Mouse (Mus musculus) neural tube, embryonic 11.5 days (tissue): ENCODE measurements around the gene Rpusd1. TPM values are rescaled to one million over a fixed set of nuclear protein-coding genes. Genes with fewer than 3 reads are reported as not detected.

Source experiments
- ATAC-seq: fragments of 200-750 bp; cut with Nextera tagmentation; 2 replicates; pipeline ENCODE4 v1.8.0; 2017; ENCODE audit warnings: moderate number of reproducible peaks, mild to moderate bottlenecking, moderate TSS enrichment, moderate library complexity; ENCODE audit not compliant: insufficient read depth, low FRiP score, low TSS enrichment
- DNase-seq: peaks from one replicate; pipeline ENCODE4 v3.0.0-alpha.2; 2015; ENCODE audit warnings: low spot score
- H3K27ac ChIP-seq: fragments of 300-500 bp; sonication (generic); 2 replicates; pipeline ENCODE4 v1.5.1; 2014; ENCODE audit warnings: low read depth, mild to moderate bottlenecking, low read length
- H3K27me3 ChIP-seq: fragments of 300-500 bp; sonication (generic); 2 replicates; pipeline ENCODE4 v1.6.1; 2014; ENCODE audit warnings: mild to moderate bottlenecking, low read length, mixed read lengths; ENCODE audit not compliant: control insufficient read depth, insufficient read depth
- H3K36me3 ChIP-seq: fragments of 300-500 bp; sonication (generic); 2 replicates; pipeline ENCODE4 v1.6.1; 2014; ENCODE audit warnings: mild to moderate bottlenecking, low read length, moderate library complexity, mixed read lengths; ENCODE audit not compliant: control insufficient read depth, insufficient read depth
- H3K4me1 ChIP-seq: fragments of 300-500 bp; sonication (generic); 2 replicates; pipeline ENCODE4 v1.6.1; 2014; ENCODE audit warnings: low read length, mixed read lengths; ENCODE audit not compliant: control insufficient read depth, insufficient read depth
- H3K4me2 ChIP-seq: fragments of 300-500 bp; sonication (generic); 2 replicates; pipeline ENCODE4 v1.6.1; 2014; ENCODE audit warnings: low read depth, mild to moderate bottlenecking, moderate library complexity
- H3K4me3 ChIP-seq: fragments of 300-500 bp; sonication (generic); 2 replicates; pipeline ENCODE4 v1.5.1; 2014; ENCODE audit warnings: low read depth, low read length
- H3K9ac ChIP-seq: fragments of 300-500 bp; sonication (generic); 2 replicates; pipeline ENCODE4 v1.6.1; 2014; ENCODE audit warnings: mild to moderate bottlenecking, low read length
- H3K9me3 ChIP-seq: fragments of 300-500 bp; sonication (generic); 2 replicates; pipeline ENCODE4 v1.6.1; 2016; ENCODE audit warnings: low read length; ENCODE audit not compliant: control insufficient read depth
- WGBS: fragments of 180-500 bp; shearing (Covaris S2); extraction: QIAGEN DNeasy Blood & Tissue Kit; methylation state at CpG from one replicate; pipeline ENCODE4 v1.1.7; 2014; 5-methylcytosine and 5-hydroxymethylcytosine counted together
- polyA plus RNA-seq: library from polyadenylated mRNA; unstranded; fragments of >200 nt; fragmentation: Nextera tagmentation; extraction: Ambion mirVana; gene quantifications from 2 replicates; pipeline ENCODE4 v1.2.1, GENCODE M21; 2014

Rpusd1 gene
- polyA plus RNA-seq = 21.5 and 22.9 TPM in 2 replicates

DNA sequence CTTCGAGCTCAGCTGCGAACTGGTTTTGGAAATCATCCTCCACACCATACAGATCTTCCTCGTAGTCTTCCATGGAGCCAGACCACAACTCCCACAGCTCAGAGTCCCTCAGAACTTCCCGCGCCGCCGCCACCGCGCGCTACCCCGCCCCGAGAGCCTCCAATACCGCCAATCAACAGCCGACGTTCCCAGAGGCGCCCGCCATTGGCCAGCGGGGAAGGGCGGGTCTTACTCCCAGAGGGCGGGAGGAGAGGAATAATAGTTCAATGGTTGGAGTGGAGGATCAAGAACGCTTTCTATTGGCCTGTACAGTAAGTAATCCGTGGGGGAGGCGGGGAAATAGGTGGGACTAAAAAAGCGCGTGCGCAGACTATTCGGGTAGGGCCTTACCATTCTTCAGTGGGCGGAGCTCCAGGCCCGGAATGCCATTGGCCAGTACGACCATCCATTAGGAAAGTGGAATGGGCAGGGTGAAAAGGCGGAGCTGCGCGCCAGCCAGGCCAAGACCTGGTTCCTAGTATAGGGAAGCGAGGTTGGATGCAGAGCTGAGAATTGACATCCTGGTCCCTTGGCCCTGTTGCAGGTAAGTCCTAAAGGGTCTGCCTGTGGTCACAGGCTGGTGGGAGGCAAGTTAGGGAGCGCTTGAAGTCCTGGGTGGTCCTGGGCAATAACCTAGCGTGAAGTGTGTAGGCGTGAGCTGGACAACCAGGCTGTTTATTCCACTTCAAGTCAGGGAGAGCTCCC is at the start of gene Rpusd1, which contains the start of gene Chtf18:
Rpusd1 (plus strand) TSS at position 406 of the 744 bp plus-strand sequence.
Chtf18 (minus strand) TSS at position 155 of the 744 bp plus-strand sequence.
- peak; percentile 96 for ATAC-seq
- Histone ChIP-seq H3K9me3 (no peaks in the 10 kb centered on the region), H3K9ac (peak within 1 kb of the TSS; percentile 82), H3K27me3 (no peaks in the 10 kb centered on the region), H3K4me3 (peak within 1 kb of the TSS; percentile 64), H3K27ac (no peak within 1 kb of the TSS), H3K36me3 (peaks cover 4% of the 10 kb centered on the region; the same call in 1 of the 2 replicates), H3K4me2 (peak within 1 kb of the TSS; percentile 92), H3K4me1 (peaks cover 18% of the 10 kb centered on the region)
- under 1% methylated on average over 37 of the region's 37 CpGs for WGBS
- peak; percentile 99 for DNase-seq

DNA sequence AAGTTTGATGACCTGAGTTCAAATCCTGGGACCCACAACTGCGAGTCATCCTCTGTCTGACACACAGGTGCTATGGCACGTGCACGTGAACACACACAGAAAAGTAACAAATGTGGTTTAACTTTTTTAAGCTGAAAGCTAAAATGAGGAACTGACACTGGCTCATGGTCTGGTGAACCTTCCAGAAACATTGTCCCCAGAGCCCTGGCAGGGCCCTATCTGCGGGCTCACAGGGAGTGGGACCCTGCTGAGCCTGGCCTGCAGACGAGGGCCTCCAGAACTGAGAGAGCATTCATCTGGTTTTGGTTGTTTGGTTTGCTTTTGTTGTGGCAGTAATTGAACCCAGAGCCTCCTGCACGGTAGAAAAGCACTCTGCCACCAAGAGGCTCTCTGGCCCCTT is 49.5 kb upstream of the Rpusd1 start:
- no peak overlapping the region for H3K27ac ChIP-seq

DNA sequence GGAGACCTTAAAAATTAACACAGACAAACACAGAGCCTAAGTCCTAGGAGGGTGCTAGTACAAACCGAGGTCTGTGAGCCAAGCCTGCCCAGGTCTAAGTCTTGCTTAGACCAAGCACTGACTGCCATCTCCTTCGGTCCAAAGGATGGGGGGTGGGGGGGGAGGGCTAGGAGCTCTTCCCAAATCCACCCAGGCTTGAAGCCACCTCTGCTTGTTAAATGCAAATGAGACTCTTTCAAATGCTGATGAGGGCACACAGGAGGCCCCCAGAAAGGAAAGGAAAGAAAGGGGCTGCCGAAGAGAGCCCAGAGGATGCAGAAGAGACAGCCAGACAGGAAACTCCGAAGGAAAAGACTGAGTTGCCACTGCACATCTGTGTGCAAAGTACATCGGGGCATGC is 47.7 kb upstream of the Rpusd1 start:
- ATAC-seq (no peak), DNase-seq (no peak)
- WGBS = 2% methylated on average over 5 of the region's 5 CpGs

More for the DNA sequence above, 49.5 kb upstream of the Rpusd1 start:
- H3K27me3 ChIP-seq = no peaks in the 10 kb centered on the region
- H3K4me2 ChIP-seq = no peak overlapping the region
- no peaks in the 10 kb centered on the region for H3K9me3 ChIP-seq
- H3K4me1 ChIP-seq = peaks cover 6% of the 10 kb centered on the region; the same call in 1 of the 2 replicates
- no peaks in the 10 kb centered on the region for H3K36me3 ChIP-seq
- 53% methylated on average over 6 of the region's 6 CpGs for WGBS
- no peak overlapping the region for H3K9ac ChIP-seq
- no peak overlapping the region for H3K4me3 ChIP-seq
- ATAC-seq = no peak
- DNase-seq = no peak

DNA sequence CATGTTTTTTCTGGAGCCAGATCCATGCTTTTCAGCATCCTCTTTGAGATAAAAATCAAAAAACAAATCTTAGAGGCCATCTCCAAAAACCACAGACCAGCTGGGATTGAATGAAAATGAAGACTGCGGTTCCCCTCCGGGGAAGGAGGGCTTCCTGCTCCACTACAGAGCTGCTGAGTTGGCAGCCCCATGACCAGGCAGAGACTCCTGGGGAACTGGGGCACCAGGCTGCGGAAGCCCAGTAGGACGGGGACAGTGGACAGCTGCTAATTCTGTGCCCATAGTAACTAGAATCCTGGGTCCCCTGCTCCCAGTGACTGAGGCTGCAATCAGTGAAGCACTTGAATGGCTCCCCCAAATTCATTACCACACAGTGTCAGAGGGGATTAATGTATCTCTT is 45.8 kb upstream of the Rpusd1 start:
- no peak for ATAC-seq
- no peak overlapping the region for H3K4me3 ChIP-seq
- DNase-seq = no peak
- no peak overlapping the region for H3K27ac ChIP-seq
- no peaks in the 10 kb centered on the region for H3K36me3 ChIP-seq
- no peaks in the 10 kb centered on the region for H3K27me3 ChIP-seq
- 86% methylated on average over 4 of the region's 4 CpGs for WGBS
- peaks cover 6% of the 10 kb centered on the region; the same call in 1 of the 2 replicates for H3K4me1 ChIP-seq
- H3K9ac ChIP-seq = no peak overlapping the region
- H3K9me3 ChIP-seq = no peaks in the 10 kb centered on the region
- H3K4me2 ChIP-seq = no peak overlapping the region

More for the DNA sequence above, 47.7 kb upstream of the Rpusd1 start:
- no peaks in the 10 kb centered on the region for H3K36me3 ChIP-seq
- H3K27ac ChIP-seq = no peak overlapping the region
- H3K4me3 ChIP-seq = no peak overlapping the region
- H3K9ac ChIP-seq = peak overlapping the region; percentile 1; the same call in 1 of the 2 replicates
- no peak overlapping the region for H3K4me2 ChIP-seq
- H3K27me3 ChIP-seq = no peaks in the 10 kb centered on the region
- H3K4me1 ChIP-seq = peaks cover 6% of the 10 kb centered on the region; the same call in 1 of the 2 replicates
- no peaks in the 10 kb centered on the region for H3K9me3 ChIP-seq

DNA sequence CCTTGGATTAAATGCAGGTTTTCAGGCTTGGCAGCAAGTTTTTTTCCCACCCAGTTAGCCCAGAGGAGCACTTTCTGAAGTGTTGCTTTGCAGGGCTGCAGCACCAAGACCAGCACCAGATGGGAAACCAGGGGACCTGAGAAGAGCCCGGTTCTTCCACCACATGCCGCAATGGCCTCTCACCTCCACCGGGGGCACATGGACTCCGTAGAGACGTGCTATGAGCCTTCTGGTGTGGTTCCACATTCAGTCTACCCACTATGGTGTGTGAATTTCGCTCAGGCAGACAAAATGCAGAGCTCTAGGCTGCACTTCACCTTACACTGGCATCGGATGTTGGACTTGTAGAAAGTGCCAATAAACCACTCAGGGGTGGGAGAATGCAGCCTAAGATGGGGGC is 41.1 kb upstream of the Rpusd1 start:
- no peak overlapping the region for H3K9ac ChIP-seq
- no peaks in the 10 kb centered on the region for H3K27me3 ChIP-seq
- no peak overlapping the region for H3K27ac ChIP-seq
- ATAC-seq (no peak), DNase-seq (peak; percentile 56)
- no peaks in the 10 kb centered on the region for H3K9me3 ChIP-seq
- H3K4me1 ChIP-seq = no peaks in the 10 kb centered on the region
- H3K4me3 ChIP-seq = no peak overlapping the region
- H3K4me2 ChIP-seq = no peak overlapping the region
- WGBS = 51% methylated on average over 7 of the region's 7 CpGs
- H3K36me3 ChIP-seq = no peaks in the 10 kb centered on the region

DNA sequence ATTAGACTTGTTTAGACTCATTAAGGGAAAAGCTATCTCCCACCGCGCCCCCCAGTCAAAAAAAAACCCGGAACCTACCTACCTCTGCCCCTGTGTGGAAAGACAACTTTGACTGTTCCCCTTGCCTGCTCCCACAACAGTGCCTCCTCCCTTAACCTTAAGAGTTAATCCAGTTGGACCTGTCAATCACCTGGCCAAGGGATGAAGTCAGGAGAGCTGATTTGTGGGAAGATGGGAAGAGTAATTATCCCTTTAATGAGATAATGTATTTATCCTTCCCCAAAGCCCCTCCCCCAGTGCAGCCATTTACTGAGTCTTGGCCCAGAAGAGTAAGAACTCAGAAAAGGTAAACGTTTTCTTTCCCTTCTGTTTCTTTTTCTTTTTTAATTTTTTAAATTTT is 38.5 kb upstream of the Rpusd1 start:
- H3K9ac ChIP-seq = no peak overlapping the region
- no peak overlapping the region for H3K27ac ChIP-seq
- no peaks in the 10 kb centered on the region for H3K27me3 ChIP-seq
- DNase-seq (no peak), ATAC-seq (no peak)
- H3K4me2 ChIP-seq = no peak overlapping the region
- H3K9me3 ChIP-seq = no peaks in the 10 kb centered on the region
- 86% methylated on average over 4 of the region's 4 CpGs for WGBS
- H3K4me1 ChIP-seq = no peaks in the 10 kb centered on the region
- no peaks in the 10 kb centered on the region for H3K36me3 ChIP-seq
- no peak overlapping the region for H3K4me3 ChIP-seq

DNA sequence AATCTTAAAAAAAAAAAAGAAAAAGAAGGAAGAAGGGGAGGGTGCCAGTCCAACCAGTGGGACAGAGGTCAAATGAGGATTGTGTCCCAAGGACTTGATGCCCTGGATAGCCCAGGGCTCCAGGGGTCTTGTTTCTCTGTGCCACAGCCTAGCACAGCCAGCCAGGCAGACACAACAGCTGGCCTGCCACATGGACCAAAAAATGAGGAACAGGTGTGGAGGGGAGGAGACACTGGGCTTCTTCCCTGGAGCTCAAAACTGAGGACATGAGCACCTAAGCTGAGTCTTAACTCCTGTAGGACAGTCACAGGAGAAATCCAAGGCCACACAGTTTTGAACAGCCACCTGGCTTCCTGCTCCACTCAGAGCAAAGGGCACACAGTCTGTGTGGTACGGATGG is 31.2 kb upstream of the Rpusd1 start:
- no peak overlapping the region for H3K27ac ChIP-seq
- no peaks in the 10 kb centered on the region for H3K4me1 ChIP-seq
- H3K36me3 ChIP-seq = no peaks in the 10 kb centered on the region
- no peak overlapping the region for H3K4me2 ChIP-seq
- WGBS = 39% methylated on average over 1 of the region's 1 CpGs
- DNase-seq (no peak), ATAC-seq (no peak)
- no peak overlapping the region for H3K4me3 ChIP-seq
- no peaks in the 10 kb centered on the region for H3K9me3 ChIP-seq
- no peaks in the 10 kb centered on the region for H3K27me3 ChIP-seq
- H3K9ac ChIP-seq = no peak overlapping the region

DNA sequence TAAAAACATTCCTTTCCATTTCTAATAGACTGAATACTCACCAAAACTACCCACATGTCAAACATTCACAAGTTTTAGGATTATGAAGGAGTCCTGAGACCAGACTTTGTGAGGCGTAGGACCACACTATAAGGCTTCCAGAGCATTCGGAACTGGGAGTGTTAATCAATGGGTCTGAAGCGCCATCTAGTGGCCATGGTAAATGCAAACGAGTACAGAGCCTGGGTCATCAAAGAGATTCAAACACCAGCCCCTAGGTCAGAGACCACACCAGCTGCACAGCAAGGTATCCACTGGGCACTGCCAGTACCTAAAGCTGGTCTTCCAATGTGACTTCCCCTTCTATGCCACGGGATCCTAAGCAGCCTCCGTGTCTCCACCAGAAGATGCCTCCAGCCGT is 29.0 kb upstream of the Rpusd1 start:
- Histone ChIP-seq H3K9me3 (no peaks in the 10 kb centered on the region), H3K4me3 (no peak overlapping the region), H3K4me1 (no peaks in the 10 kb centered on the region), H3K9ac (no peak overlapping the region), H3K36me3 (no peaks in the 10 kb centered on the region), H3K4me2 (no peak overlapping the region), H3K27me3 (no peaks in the 10 kb centered on the region), H3K27ac (no peak overlapping the region)
- 17% methylated on average over 7 of the region's 7 CpGs for WGBS
- DNase-seq (peak; percentile 82), ATAC-seq (no peak)
